Mouse (Mus musculus) cerebellum, adult 2 months (tissue): ENCODE measurements around the gene Cdk16. TPM values are rescaled to one million over a fixed set of nuclear protein-coding genes. Genes with fewer than 3 reads are reported as not detected.

Source experiments
- DNase-seq, 2 experiments: peaks; one replicate each; pipeline ENCODE4 v3.0.0; 2021
- H3K27ac ChIP-seq: fragments of 200-500 bp; 2 replicates; pipeline ENCODE4 v1.5.1; 2012; ENCODE audit warnings: low read length, control low read depth, inconsistent platforms; ENCODE audit not compliant: insufficient read depth
- H3K27me3 ChIP-seq: fragments of 200-500 bp; 2 replicates; pipeline ENCODE4 v1.6.1; 2012; ENCODE audit warnings: inconsistent platforms, mild to moderate bottlenecking, low read length, moderate library complexity; ENCODE audit not compliant: control insufficient read depth, insufficient read depth
- H3K4me1 ChIP-seq: fragments of 200-500 bp; 2 replicates; pipeline ENCODE4 v1.6.1; 2011; ENCODE audit warnings: low read length; ENCODE audit not compliant: control insufficient read depth, insufficient read depth
- H3K4me3 ChIP-seq: fragments of 200-500 bp; replicated peaks from 2 replicates; pipeline ENCODE3; 2011; ENCODE audit warnings: mild to moderate bottlenecking, low read depth, low read length, control low read depth; ENCODE audit not compliant: insufficient read depth
- CTCF ChIP-seq: fragments of 200-500 bp; IDR thresholded peaks from 2 replicates; pipeline ENCODE4 v1.5.1; 2011; ENCODE audit warnings: low read depth, mild to moderate bottlenecking, control low read depth, low read length, moderate library complexity, borderline replicate concordance; ENCODE audit not compliant: insufficient read depth
- POLR2A ChIP-seq: fragments of 200-500 bp; IDR thresholded peaks from 2 replicates; pipeline ENCODE4 v1.6.1; 2011; ENCODE audit warnings: low read length, control low read depth, borderline replicate concordance; ENCODE audit not compliant: insufficient read depth
- WGBS: fragments of 180-500 bp; shearing (Covaris S2); methylation state at CpG from one replicate; pipeline ENCODE4 v1.1.7; 2018; 5-methylcytosine and 5-hydroxymethylcytosine counted together
- polyA plus RNA-seq: library from polyadenylated mRNA; depleted of rRNA; stranded (reverse); fragments of >200 nt; gene quantifications from 2 replicates; pipeline ENCODE4 v1.2.3, GENCODE M21; 2012

Cdk16 gene
- polyA plus RNA-seq, 1 experiment = 579 TPM

DNA sequence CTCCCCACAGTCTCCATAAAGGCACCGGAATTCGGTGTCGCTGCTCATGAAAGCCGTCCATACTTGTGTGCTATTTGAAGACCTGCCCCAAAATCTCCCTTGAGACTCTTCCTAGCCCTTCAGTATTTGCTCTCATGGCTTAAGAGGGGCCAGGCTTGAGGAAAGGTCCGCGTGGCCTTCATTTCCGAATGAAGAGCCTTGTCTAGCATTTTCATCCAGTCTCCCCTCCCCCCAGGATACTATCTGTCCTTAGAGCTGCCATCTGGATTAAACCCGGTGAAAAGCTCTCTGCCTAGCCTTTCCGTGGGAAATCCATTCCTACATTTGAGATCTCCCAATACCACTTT, 24.3 kb upstream of the Cdk16 start:
- no peaks in the 10 kb centered on the region for H3K27me3 ChIP-seq
- TF ChIP-seq POLR2A (no peak), CTCF (no peak)
- H3K4me3 ChIP-seq = peak overlapping the region; percentile 87
- 8% methylated on average over 9 of the region's 9 CpGs for WGBS
- peak overlapping the region; percentile 81 for H3K27ac ChIP-seq
- H3K4me1 ChIP-seq = no peaks in the 10 kb centered on the region
- DNase-seq = peak in 1 of 2 experiments; percentile 29

DNA sequence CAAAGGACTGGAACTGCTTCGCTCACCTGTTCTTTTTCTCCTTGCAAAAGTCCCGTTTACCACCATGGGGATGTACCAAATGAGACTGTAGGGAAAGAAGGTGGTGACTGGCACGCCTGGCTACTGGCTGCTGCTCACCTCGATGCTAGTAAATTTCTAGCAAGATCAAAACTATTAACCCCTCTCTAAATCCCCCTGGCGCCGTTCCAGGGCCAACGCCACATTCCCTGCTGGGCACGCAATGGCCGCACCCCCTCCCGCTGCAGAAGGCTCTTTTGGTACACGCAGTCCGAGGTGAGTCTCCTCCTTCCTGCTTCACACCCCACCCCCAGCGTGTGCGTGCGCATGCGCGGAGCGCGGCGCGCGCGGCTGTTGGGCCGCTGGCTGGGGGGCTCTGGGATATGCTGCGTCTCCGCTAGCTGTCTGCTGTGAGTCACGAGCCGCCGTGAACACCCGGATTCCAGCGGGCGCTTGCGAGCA, 354 bp downstream of the Cdk16 start:
- 10% methylated on average over 33 of the region's 33 CpGs for WGBS
- peaks cover 2% of the 10 kb centered on the region; the same call in 1 of the 2 replicates for H3K4me1 ChIP-seq
- peak; percentile 67; the same call in 1 of the 2 replicates for TF ChIP-seq POLR2A
- no peak for TF ChIP-seq CTCF
- H3K4me3 ChIP-seq = peak overlapping the region; percentile 83
- peak overlapping the region; percentile 90 for H3K27ac ChIP-seq
- DNase-seq = peak; percentile 84 to 88
- no peaks in the 10 kb centered on the region for H3K27me3 ChIP-seq

DNA sequence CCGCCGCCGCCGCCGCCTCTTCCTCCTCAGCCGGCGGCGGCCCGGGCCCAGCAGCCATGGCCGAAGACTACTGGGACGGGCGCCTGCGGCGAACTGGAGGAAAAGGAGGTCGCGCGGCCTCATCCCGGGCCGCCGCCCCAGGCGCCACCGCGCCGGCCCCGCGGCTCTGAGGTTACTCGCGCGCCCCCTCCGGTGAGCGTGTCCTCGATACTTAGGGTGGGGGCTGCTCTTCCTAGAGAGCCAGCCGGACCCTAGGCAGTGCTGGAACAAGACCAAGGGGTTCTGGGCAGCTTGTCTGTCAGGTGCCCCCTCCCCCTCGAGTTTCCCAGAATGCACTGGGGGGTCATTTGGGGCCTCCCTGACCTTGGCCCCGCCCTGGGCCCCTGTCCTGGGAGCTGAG, 861 bp downstream of the Cdk16 start:
- TF ChIP-seq POLR2A (no peak), CTCF (no peak)
- 6% methylated on average over 32 of the region's 35 CpGs for WGBS
- peak; percentile 69 to 70 for DNase-seq
- Histone ChIP-seq H3K4me1 (peaks cover 3% of the 10 kb centered on the region; the same call in 1 of the 2 replicates), H3K27me3 (no peaks in the 10 kb centered on the region), H3K27ac (peak overlapping the region; percentile 82), H3K4me3 (peak overlapping the region; percentile 83)

DNA sequence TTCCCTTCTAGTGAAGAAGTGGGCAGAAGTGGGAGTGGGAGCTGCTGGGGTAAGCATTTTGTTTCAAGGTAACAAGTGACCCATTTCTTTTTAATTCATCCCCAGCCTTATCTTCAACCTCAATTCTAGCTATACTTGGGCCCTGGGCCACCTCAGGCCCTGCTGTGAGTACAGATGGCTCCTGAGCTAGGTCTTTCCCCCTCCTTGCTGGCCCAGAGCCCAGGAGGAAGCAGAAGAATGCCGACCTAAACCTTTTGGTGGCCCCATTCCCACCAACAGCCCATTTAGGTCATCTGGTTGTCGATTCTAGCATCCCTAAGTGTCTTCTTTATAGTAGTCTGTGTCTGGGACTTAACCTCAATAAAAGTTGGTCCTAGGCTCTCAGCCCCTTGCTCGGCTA, 3.8 kb downstream of the Cdk16 start:
- peaks cover 3% of the 10 kb centered on the region; the same call in 1 of the 2 replicates for H3K4me1 ChIP-seq
- H3K4me3 ChIP-seq = peak overlapping the region; percentile 31
- TF ChIP-seq POLR2A = no peak
- TF ChIP-seq CTCF = no peak
- H3K27ac ChIP-seq = peak overlapping the region; percentile 86
- DNase-seq = peak; percentile 77 to 84
- no peaks in the 10 kb centered on the region for H3K27me3 ChIP-seq
- 7% methylated on average over 3 of the region's 3 CpGs for WGBS

DNA sequence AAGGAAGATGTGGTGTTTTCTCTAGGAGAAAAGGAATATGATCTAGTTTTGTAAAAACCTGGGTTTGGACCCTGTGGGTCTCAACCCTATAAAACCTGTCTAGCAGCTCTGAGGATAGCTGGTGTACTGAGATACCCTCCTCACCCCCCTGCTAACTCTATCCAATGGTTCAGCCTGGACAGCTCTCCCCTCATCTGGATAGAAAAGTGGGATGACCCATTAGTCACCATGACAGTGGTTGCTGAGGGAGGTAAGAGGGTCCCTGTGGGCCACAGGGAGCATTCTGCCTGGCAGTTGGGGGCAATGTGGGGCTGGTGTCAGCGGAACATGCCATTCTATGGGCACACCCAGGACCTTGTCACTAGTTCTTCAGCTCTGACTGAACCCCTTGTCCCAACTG, 4.9 kb downstream of the Cdk16 start:
- Histone ChIP-seq H3K27me3 (no peaks in the 10 kb centered on the region), H3K4me3 (no peak overlapping the region), H3K4me1 (peaks cover 3% of the 10 kb centered on the region; the same call in 1 of the 2 replicates), H3K27ac (no peak overlapping the region)
- WGBS = 80% methylated on average over 1 of the region's 1 CpGs
- no peak for DNase-seq
- TF ChIP-seq CTCF = no peak

DNA sequence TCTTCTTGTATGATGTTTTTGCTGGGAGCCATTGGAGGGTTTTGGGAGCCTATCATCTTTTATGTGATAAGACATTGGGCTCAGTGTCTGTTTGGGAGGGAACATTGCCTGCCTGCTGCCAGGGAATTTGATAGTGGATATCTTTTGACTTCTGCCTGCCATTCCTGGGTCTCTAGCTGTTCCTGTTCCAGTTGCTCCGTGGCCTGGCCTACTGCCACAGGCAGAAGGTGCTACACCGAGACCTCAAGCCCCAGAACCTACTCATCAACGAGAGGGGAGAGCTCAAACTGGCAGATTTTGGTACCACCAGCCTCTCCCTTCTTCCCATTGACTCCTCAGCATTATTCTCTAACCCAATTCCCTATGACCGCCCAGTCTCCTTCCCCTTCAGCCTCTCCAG, 8.1 kb downstream of the Cdk16 start:
- TF ChIP-seq CTCF (no peak), POLR2A (no peak)
- H3K27ac ChIP-seq = no peak overlapping the region
- no peak for DNase-seq
- H3K27me3 ChIP-seq = no peaks in the 10 kb centered on the region
- 63% methylated on average over 4 of the region's 4 CpGs for WGBS
- H3K4me1 ChIP-seq = peaks cover 6% of the 10 kb centered on the region
- H3K4me3 ChIP-seq = no peak overlapping the region

DNA sequence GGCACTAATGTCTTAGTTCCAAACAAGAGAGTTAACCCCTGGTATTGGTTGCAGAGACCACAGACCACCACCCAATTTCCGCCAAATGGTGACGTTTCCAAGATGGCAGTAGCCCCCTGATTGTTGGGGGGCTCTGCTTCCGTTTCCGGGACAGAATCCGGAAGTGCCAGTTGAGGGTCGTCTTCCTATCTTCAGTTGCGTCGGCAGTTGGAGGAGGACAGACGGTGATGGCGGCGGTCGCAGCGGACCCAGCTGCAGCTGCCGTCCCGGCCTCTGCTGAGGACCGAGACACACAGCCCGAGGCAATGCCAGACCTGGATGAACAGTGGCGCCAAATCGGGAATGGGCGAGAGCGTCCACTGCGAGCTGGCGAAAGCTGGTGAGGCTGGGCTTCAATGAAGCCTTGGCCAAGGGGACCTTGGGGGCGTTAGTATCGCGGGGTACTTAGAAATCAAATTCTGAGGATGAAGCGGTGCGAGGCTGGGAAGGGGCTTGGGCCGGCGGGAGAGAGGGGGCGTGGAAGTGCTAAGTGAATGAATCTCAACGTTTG, 16.1 kb downstream of the Cdk16 start, which contains the start of gene Usp11:
Usp11 (plus strand) TSS at position 166 of the 550 bp plus-strand sequence.
- Histone ChIP-seq H3K4me1 (peaks cover under 1% of the 10 kb centered on the region; the same call in 1 of the 2 replicates), H3K27ac (peak within 1 kb of the TSS; percentile 56), H3K4me3 (peak within 1 kb of the TSS; percentile 80), H3K27me3 (no peaks in the 10 kb centered on the region)
- peak in 1 of 2 experiments; percentile 48 for DNase-seq
- WGBS = 14% methylated on average over 32 of the region's 32 CpGs
- TF ChIP-seq POLR2A (0 out of 2 replicates have a peak, but pooled peaks have one; percentile 20), CTCF (no peak)
